Mouse (Mus musculus): ENCODE results near the gene Creb5.

- TF ChIP-seq POLR2A (IDR thresholded peaks at IDR 0.05; ENCODE audit: low read depth, low read length) (no peak), CTCF (IDR thresholded peaks at IDR 0.05; ENCODE audit: borderline replicate concordance, insufficient read depth, low read length) (no peak)
Measured at GRCm38 (mm10) chr6:53506947-53507564, 220.0 kb downstream of the Creb5 start.
